In the genomic region with DNA sequence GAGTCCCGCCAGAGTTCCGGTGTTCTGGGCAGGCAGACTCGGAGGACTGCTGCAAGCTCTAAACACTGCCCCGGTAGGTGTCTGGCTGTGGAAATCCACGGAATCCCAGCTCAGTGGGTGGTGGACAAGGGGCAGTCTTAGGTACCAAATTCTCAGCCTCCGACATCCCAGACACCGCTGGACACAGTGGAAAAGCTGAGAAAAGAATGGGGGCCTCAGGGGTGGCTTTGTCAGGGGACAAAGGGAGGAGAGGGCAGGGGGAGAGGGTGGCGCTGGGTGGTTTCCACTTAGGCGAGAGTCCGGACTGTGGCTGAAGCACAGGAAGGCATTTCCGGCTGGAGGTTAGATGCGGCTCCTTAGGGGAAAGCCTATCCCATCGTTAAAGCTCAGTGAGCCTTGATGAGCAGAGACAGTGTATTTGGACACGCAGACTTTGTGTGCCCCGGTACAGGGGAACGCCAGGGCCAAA, we compare ENCODE assay signal across 9 mouse cellular contexts.
DNase-seq lines count a peak whose midpoint lies in the region; ATAC-seq and TF ChIP-seq lines count a peak whose summit lies in the region.
"Had no signal": no experiment of that assay in that cellular context is flagged by ENCODE, and none has a peak within 500 bp of the region (broad histone marks: within the 10 kb centered on the region; RNA-seq: fewer than 3 reads in every experiment).

No protein-coding gene starts in this region.

- no peak overlapping the region for H3K4me3 ChIP-seq in heart, embryonic 15.5 days
- H3K4me3 ChIP-seq in heart, adult 2 months: no peak overlapping the region
- H3K4me3 ChIP-seq in embryonic facial prominence, embryonic 14.5 days (ENCODE audit: low read depth, low read length): no peak overlapping the region
- H3K4me3 ChIP-seq in hindbrain, embryonic 15.5 days: peak overlapping the region; percentile 33
- H3K4me3 ChIP-seq in neural tube, embryonic 13.5 days: peak overlapping the region; percentile 27

- intact Hi-C loops in heart, adult 2 months (cut with DNase I): no loop called here

- no peak for TF ChIP-seq POLR2A in heart, adult 2 months (IDR thresholded peaks at IDR 0.05; ENCODE audit: insufficient read depth, low read depth, low read length)

- DNase-seq in heart, adult 2 months: no peak
- DNase-seq in embryonic facial prominence, embryonic 14.5 days (ENCODE audit: low spot score): no peak
- no peak for DNase-seq in frontal cortex, adult 2 months (ENCODE audit: extremely low spot score in 1 of 2, low spot score in 1 of 2)
- DNase-seq in cerebellum, adult 9-10 months: no peak
- DNase-seq in natural killer cell, adult 2 months (ENCODE audit: low spot score in 2 of 2): no peak
- DNase-seq: cerebellum, adult 9-11 months had no signal

- no peak for TF ChIP-seq CTCF in heart, adult 2 months (IDR thresholded peaks at IDR 0.05)

- no peak overlapping the region for H3K27ac ChIP-seq in heart, embryonic 15.5 days
- H3K27ac ChIP-seq in heart, adult 2 months: no peak overlapping the region
- H3K27ac ChIP-seq in embryonic facial prominence, embryonic 14.5 days (replicated peaks; ENCODE audit: low read depth, low read length): no peak overlapping the region
- no peak overlapping the region for H3K27ac ChIP-seq in hindbrain, embryonic 15.5 days (replicated peaks)
- H3K27ac ChIP-seq in neural tube, embryonic 13.5 days (replicated peaks): no peak overlapping the region

- no peaks in the 10 kb centered on the region for H3K79me2 ChIP-seq in heart, adult 2 months (replicated peaks; ENCODE audit: control insufficient read depth, insufficient read depth, low read length)

- H3K27me3 ChIP-seq in heart, embryonic 15.5 days: no peaks in the 10 kb centered on the region
- H3K27me3 ChIP-seq in heart, adult 2 months (ENCODE audit: control insufficient read depth, insufficient read depth, low read length): no peaks in the 10 kb centered on the region
- no peaks in the 10 kb centered on the region for H3K27me3 ChIP-seq in embryonic facial prominence, embryonic 14.5 days (replicated peaks; ENCODE audit: control insufficient read depth, insufficient read depth, low read length)
- no peaks in the 10 kb centered on the region for H3K27me3 ChIP-seq in hindbrain, embryonic 15.5 days
- H3K27me3 ChIP-seq in neural tube, embryonic 13.5 days: no peaks in the 10 kb centered on the region

- H3K9ac ChIP-seq in heart, embryonic 15.5 days: no peak overlapping the region; the same call in 1 of the 2 replicates
- H3K9ac ChIP-seq in heart, adult 2 months (ENCODE audit: low read depth, low read length): no peak overlapping the region
- H3K9ac ChIP-seq in embryonic facial prominence, embryonic 14.5 days (ENCODE audit: low read depth, low read length): no peak overlapping the region
- 0 out of 2 replicates have a peak overlapping the region, but pooled peaks have one; percentile 33 for H3K9ac ChIP-seq in hindbrain, embryonic 15.5 days
- peak overlapping the region; percentile 64 for H3K9ac ChIP-seq in neural tube, embryonic 13.5 days

- no peaks in the 10 kb centered on the region for H3K9me3 ChIP-seq in heart, embryonic 15.5 days (replicated peaks)
- H3K9me3 ChIP-seq in embryonic facial prominence, embryonic 14.5 days (ENCODE audit: control insufficient read depth, low read length): no peaks in the 10 kb centered on the region
- no peaks in the 10 kb centered on the region for H3K9me3 ChIP-seq in hindbrain, embryonic 15.5 days
- no peaks in the 10 kb centered on the region for H3K9me3 ChIP-seq in neural tube, embryonic 13.5 days

- WGBS in heart, embryonic 15.5 days: 67% methylated on average over 16 of the region's 16 CpGs
- WGBS in heart, adult 2 months: 65% methylated on average over 16 of the region's 16 CpGs
- 50% methylated on average over 16 of the region's 16 CpGs for WGBS in embryonic facial prominence, embryonic 14.5 days
- WGBS in hindbrain, embryonic 15.5 days: 12% methylated on average over 16 of the region's 16 CpGs
- WGBS in neural tube, embryonic 13.5 days: 24% methylated on average over 16 of the region's 16 CpGs

- peak overlapping the region; percentile 23; the same call in 1 of the 2 replicates for H3K4me2 ChIP-seq in heart, embryonic 15.5 days
- peak overlapping the region; percentile 45 for H3K4me2 ChIP-seq in embryonic facial prominence, embryonic 14.5 days (ENCODE audit: low read depth, low read length)
- H3K4me2 ChIP-seq in hindbrain, embryonic 15.5 days: peak overlapping the region; percentile 59
- H3K4me2 ChIP-seq in neural tube, embryonic 13.5 days: peak overlapping the region; percentile 55

- no peak for TF ChIP-seq EP300 in heart, adult 2 months (IDR thresholded peaks at IDR 0.05; ENCODE audit: insufficient read depth, low read depth, low read length)

- H3K36me3 ChIP-seq in heart, embryonic 15.5 days: no peaks in the 10 kb centered on the region
- H3K36me3 ChIP-seq in heart, adult 2 months (ENCODE audit: control insufficient read depth, insufficient read depth, low read length): no peaks in the 10 kb centered on the region
- H3K36me3 ChIP-seq in embryonic facial prominence, embryonic 14.5 days (ENCODE audit: control insufficient read depth, insufficient read depth, low read length): no peaks in the 10 kb centered on the region
- no peaks in the 10 kb centered on the region for H3K36me3 ChIP-seq in hindbrain, embryonic 15.5 days
- no peaks in the 10 kb centered on the region for H3K36me3 ChIP-seq in neural tube, embryonic 13.5 days

- no peak for ATAC-seq in heart, embryonic 15.5 days (replicated peaks; ENCODE audit: insufficient number of reproducible peaks, insufficient read depth, low FRiP score, low read depth)
- ATAC-seq in embryonic facial prominence, embryonic 14.5 days (ENCODE audit: low read depth): no peak
- peak; percentile 69 for ATAC-seq in hindbrain, embryonic 15.5 days (ENCODE audit: low FRiP score, low read depth)
- ATAC-seq in neural tube, embryonic 13.5 days (ENCODE audit: low read depth): peak; percentile 76

- H3K4me1 ChIP-seq in heart, embryonic 15.5 days (replicated peaks): no peaks in the 10 kb centered on the region
- no peaks in the 10 kb centered on the region for H3K4me1 ChIP-seq in heart, adult 2 months (ENCODE audit: control insufficient read depth, insufficient read depth, low read length)
- no peaks in the 10 kb centered on the region for H3K4me1 ChIP-seq in embryonic facial prominence, embryonic 14.5 days (ENCODE audit: control insufficient read depth, insufficient read depth, low read length)
- H3K4me1 ChIP-seq in hindbrain, embryonic 15.5 days (replicated peaks): peaks cover 9% of the 10 kb centered on the region
- peaks cover 13% of the 10 kb centered on the region for H3K4me1 ChIP-seq in neural tube, embryonic 13.5 days (replicated peaks)

Comparison
In these comparisons a context has a peak if more than half of its experiments do, and no peak if none do; other contexts are left out.
1. ATAC-seq: peak in hindbrain, embryonic 15.5 days (single experiment) and neural tube, embryonic 13.5 days (single experiment); none in heart, embryonic 15.5 days (single experiment) and embryonic facial prominence, embryonic 14.5 days (single experiment).
2. H3K4me3 ChIP-seq: peak in hindbrain, embryonic 15.5 days (single experiment) and neural tube, embryonic 13.5 days (single experiment); none in heart, embryonic 15.5 days (single experiment), heart, adult 2 months (single experiment) and embryonic facial prominence, embryonic 14.5 days (single experiment).
3. H3K9ac ChIP-seq: peak in hindbrain, embryonic 15.5 days (single experiment) and neural tube, embryonic 13.5 days (single experiment); none in heart, embryonic 15.5 days (single experiment), heart, adult 2 months (single experiment) and embryonic facial prominence, embryonic 14.5 days (single experiment).
4. Peak in every context shown above with its lines, with median percentiles within 50 percentile points of each other: H3K4me2 ChIP-seq.